Mouse (Mus musculus): ENCODE data around the gene Atp11a.

The Atp11a gene

DNA sequence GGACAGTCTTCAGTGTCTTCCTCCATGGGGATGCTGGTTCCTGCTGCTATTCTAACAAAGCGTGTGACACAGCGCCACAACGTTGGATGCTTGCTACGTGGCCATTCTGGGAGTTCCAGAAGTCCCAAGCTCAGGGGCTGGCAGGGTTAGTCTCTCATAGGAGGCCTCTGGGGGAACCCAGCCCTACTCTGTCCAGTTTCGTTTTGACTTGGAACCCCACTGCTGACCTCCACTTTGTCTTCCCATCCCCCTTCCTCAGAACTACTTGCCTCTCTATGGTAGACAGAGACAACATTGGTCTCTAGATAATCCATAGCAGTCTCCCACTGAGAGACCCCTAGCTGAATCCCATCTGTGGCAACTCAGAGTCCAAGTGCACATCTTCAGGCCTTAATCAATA lies 149.8 kb downstream of the Atp11a start:
- DNase-seq (ENCODE audit: low spot score), result no peak

GRCm38 (mm10) chr8:12907730-12908129 lies 150.9 kb downstream of the Atp11a start:
- no peak for DNase-seq (ENCODE audit: low spot score)

GRCm38 (mm10) chr8:12912011-12912410 lies 155.2 kb downstream of the Atp11a start:
- DNase-seq (ENCODE audit: low spot score), result peak; percentile 82

DNA sequence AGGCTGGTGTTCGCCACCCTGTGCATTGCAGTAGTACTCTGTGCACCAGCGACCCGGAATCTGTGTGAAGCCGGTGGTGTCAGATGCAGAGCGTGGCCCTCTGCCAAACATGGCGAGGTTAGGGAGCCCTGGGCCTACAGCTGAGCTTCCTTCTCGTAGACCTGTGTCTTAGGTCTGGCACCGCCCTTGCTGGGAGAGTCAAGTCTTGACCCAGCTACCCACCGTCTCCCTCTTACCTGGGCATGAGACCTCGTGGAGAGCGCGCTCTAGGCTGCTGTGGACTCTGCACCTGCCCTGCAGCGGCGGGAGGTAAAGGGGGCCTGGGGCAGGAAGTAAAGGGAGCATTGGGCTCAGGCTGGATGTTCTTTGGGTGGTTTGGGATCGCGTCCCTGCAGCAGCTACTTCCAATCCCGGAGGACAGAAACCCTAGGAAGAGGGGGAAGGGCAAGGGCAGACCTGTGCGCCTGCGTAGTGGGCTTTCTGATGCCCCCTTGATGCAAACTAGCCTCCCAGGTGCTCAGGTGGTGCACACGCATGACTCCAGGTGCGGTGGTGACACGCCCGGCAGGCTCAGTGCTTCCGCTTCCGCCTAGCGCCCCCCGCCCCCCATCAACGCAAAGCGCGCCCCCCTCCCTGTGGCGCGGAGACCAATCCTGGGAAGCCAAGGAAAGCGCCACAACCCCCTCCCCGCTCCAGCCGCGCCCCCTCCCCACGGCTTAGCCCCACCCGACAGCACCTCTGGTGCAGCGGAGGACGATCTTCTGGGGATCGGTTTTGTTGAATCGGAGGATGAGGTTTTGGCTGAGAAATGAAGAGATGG lies 158.6 kb downstream of the Atp11a start:
- DNase-seq (ENCODE audit: low spot score), result peak; percentile 59

GRCm38 (mm10) chr8:12916156-12916900 lies 159.5 kb downstream of the Atp11a start:
- no peak for DNase-seq (ENCODE audit: low spot score)

- no peak for DNase-seq (ENCODE audit: low spot score)
Observed at GRCm38 (mm10) chr8:12917029-12917428, 160.2 kb downstream of the Atp11a start.

DNA sequence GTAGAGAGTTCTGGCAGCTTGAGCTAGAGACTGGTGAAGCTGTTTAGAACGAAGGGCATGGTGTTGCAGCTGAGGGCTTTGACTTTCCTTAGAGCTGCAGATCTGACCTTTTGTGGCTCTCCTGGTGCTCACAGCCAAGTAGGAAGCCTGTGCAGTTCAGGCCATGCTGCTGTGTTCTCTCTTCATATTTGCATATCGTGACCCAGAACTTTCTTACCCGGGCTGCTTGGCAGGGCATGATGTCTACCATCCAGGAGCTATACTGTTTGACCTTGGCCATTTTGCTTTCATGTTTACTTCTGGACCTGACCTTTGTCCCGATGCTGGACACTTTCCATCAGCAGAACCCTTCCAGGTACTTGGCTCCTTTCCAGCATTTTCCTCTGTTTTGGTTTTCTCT lies 161.0 kb downstream of the Atp11a start:
- DNase-seq (ENCODE audit: low spot score), result no peak
